Mouse (Mus musculus) G1E (cell line): ENCODE results near the gene 1700069L16Rik.

Experiments
- CTCF ChIP-seq: IDR thresholded peaks from 2 replicates; pipeline ENCODE4 v1.5.1; 2012; ENCODE audit warnings: low read depth, low read length, inconsistent platforms, mixed read lengths
- GATA1 ChIP-seq: IDR thresholded peaks from 2 replicates; pipeline ENCODE4 v1.6.1; 2012; ENCODE audit warnings: borderline replicate concordance, low read length, inconsistent platforms, mixed read lengths
- TAL1 ChIP-seq: conservative IDR thresholded peaks from 2 replicates; pipeline ENCODE4 v1.6.1; 2012; ENCODE audit warnings: low read depth, low read length, inconsistent platforms, mixed read lengths

GRCm38 (mm10) chr5:113652215-113652614, 72.4 kb downstream of the 1700069L16Rik start:
- no peak for TF ChIP-seq GATA1
- TF ChIP-seq CTCF: no peak
- TF ChIP-seq TAL1: no peak
